Mouse (Mus musculus): Measurements from ENCODE around the gene Sumo3. TPM values are rescaled to one million over a fixed set of nuclear protein-coding genes. Genes with fewer than 3 reads are reported as not detected.

The Sumo3 gene
- polyA plus RNA-seq, 1 experiment from 2014 or later: 294 TPM

- Histone ChIP-seq H3K36me3 (ENCODE audit: control insufficient read depth, insufficient read depth, low read length) (no peaks in the 10 kb centered on the region), H3K9ac (ENCODE audit: low read depth, low read length) (no peak overlapping the region), H3K27ac (ENCODE audit: low read depth, low read length) (peak overlapping the region; percentile 30; the same call in 1 of the 2 replicates), H3K9me3 (ENCODE audit: control insufficient read depth, low read length) (no peaks in the 10 kb centered on the region), H3K4me1 (ENCODE audit: control insufficient read depth, insufficient read depth, low read length) (0 out of 2 replicates have a peak, but pooled peaks cover 5% of the 10 kb centered on the region), H3K27me3 (ENCODE audit: control insufficient read depth, insufficient read depth, low read length) (no peaks in the 10 kb centered on the region), H3K4me3 (ENCODE audit: low read length) (no peak overlapping the region), H3K4me2 (replicated peaks; ENCODE audit: low read depth, low read length) (no peak overlapping the region)
- ATAC-seq (ENCODE audit: low FRiP score, low TSS enrichment): peak; percentile 33; the same call in 1 of the 2 replicates
- 45% methylated on average over 6 of the region's 6 CpGs for WGBS
These were observed 35.8 kb upstream of the Sumo3 start for GRCm38 (mm10) chr10:77569973-77570658.

- H3K4me1 ChIP-seq (ENCODE audit: control insufficient read depth, insufficient read depth, low read length): 0 out of 2 replicates have a peak, but pooled peaks cover 5% of the 10 kb centered on the region
- H3K4me2 ChIP-seq (replicated peaks; ENCODE audit: low read depth, low read length): no peak overlapping the region
- WGBS: 4% methylated on average over 3 of the region's 3 CpGs
- ATAC-seq (ENCODE audit: low FRiP score, low TSS enrichment): no peak
- H3K4me3 ChIP-seq (ENCODE audit: low read length): no peak overlapping the region
- H3K36me3 ChIP-seq (ENCODE audit: control insufficient read depth, insufficient read depth, low read length): no peaks in the 10 kb centered on the region
- no peaks in the 10 kb centered on the region for H3K27me3 ChIP-seq (ENCODE audit: control insufficient read depth, insufficient read depth, low read length)
- H3K9me3 ChIP-seq (ENCODE audit: control insufficient read depth, low read length): no peaks in the 10 kb centered on the region
- no peak overlapping the region for H3K9ac ChIP-seq (ENCODE audit: low read depth, low read length)
- no peak overlapping the region for H3K27ac ChIP-seq (ENCODE audit: low read depth, low read length)
These were observed 33.7 kb upstream of the Sumo3 start for GRCm38 (mm10) chr10:77572225-77572624.

- Histone ChIP-seq H3K27ac (ENCODE audit: low read depth, low read length) (no peak overlapping the region), H3K27me3 (ENCODE audit: control insufficient read depth, insufficient read depth, low read length) (no peaks in the 10 kb centered on the region), H3K4me2 (replicated peaks; ENCODE audit: low read depth, low read length) (no peak overlapping the region), H3K4me1 (ENCODE audit: control insufficient read depth, insufficient read depth, low read length) (0 out of 2 replicates have a peak, but pooled peaks cover 5% of the 10 kb centered on the region), H3K9ac (ENCODE audit: low read depth, low read length) (no peak overlapping the region), H3K9me3 (ENCODE audit: control insufficient read depth, low read length) (no peaks in the 10 kb centered on the region), H3K36me3 (ENCODE audit: control insufficient read depth, insufficient read depth, low read length) (no peaks in the 10 kb centered on the region), H3K4me3 (ENCODE audit: low read length) (no peak overlapping the region)
- no peak for ATAC-seq (ENCODE audit: low FRiP score, low TSS enrichment)
- WGBS: 32% methylated on average over 1 of the region's 1 CpGs
These were observed 32.7 kb upstream of the Sumo3 start for GRCm38 (mm10) chr10:77573162-77573561.

- no peak for ATAC-seq (ENCODE audit: low FRiP score, low TSS enrichment)
- Histone ChIP-seq H3K27me3 (ENCODE audit: control insufficient read depth, insufficient read depth, low read length) (no peaks in the 10 kb centered on the region), H3K4me1 (ENCODE audit: control insufficient read depth, insufficient read depth, low read length) (peaks cover 13% of the 10 kb centered on the region; the same call in 1 of the 2 replicates), H3K9ac (ENCODE audit: low read depth, low read length) (no peak overlapping the region), H3K36me3 (ENCODE audit: control insufficient read depth, insufficient read depth, low read length) (no peaks in the 10 kb centered on the region), H3K9me3 (ENCODE audit: control insufficient read depth, low read length) (no peaks in the 10 kb centered on the region), H3K4me2 (replicated peaks; ENCODE audit: low read depth, low read length) (no peak overlapping the region), H3K4me3 (ENCODE audit: low read length) (no peak overlapping the region), H3K27ac (ENCODE audit: low read depth, low read length) (no peak overlapping the region)
- WGBS: 58% methylated on average over 10 of the region's 10 CpGs
These were observed 25.6 kb upstream of the Sumo3 start for GRCm38 (mm10) chr10:77580027-77580920.

- peak; percentile 5 for ATAC-seq (ENCODE audit: low FRiP score, low TSS enrichment)
- peak overlapping the region; percentile 77; the same call in 1 of the 2 replicates for H3K27ac ChIP-seq (ENCODE audit: low read depth, low read length)
- H3K9me3 ChIP-seq (ENCODE audit: control insufficient read depth, low read length): no peaks in the 10 kb centered on the region
- H3K27me3 ChIP-seq (ENCODE audit: control insufficient read depth, insufficient read depth, low read length): no peaks in the 10 kb centered on the region
- peak overlapping the region; percentile 87 for H3K4me3 ChIP-seq (ENCODE audit: low read length)
- peak overlapping the region; percentile 78 for H3K9ac ChIP-seq (ENCODE audit: low read depth, low read length)
- peak overlapping the region; percentile 91 for H3K4me2 ChIP-seq (replicated peaks; ENCODE audit: low read depth, low read length)
- WGBS: 7% methylated on average over 8 of the region's 8 CpGs
- H3K36me3 ChIP-seq (ENCODE audit: control insufficient read depth, insufficient read depth, low read length): 0 out of 2 replicates have a peak, but pooled peaks cover 3% of the 10 kb centered on the region
- H3K4me1 ChIP-seq (ENCODE audit: control insufficient read depth, insufficient read depth, low read length): peaks cover 13% of the 10 kb centered on the region; the same call in 1 of the 2 replicates
These were observed 24.9 kb upstream of the Sumo3 start for GRCm38 (mm10) chr10:77581023-77581407.

- ATAC-seq (ENCODE audit: low FRiP score, low TSS enrichment): peak; percentile 97
- Histone ChIP-seq H3K4me1 (ENCODE audit: control insufficient read depth, insufficient read depth, low read length) (peaks cover 13% of the 10 kb centered on the region; the same call in 1 of the 2 replicates), H3K9ac (ENCODE audit: low read depth, low read length) (peak within 1 kb of the TSS; percentile 78), H3K4me3 (ENCODE audit: low read length) (peak within 1 kb of the TSS; percentile 87), H3K9me3 (ENCODE audit: control insufficient read depth, low read length) (no peaks in the 10 kb centered on the region), H3K27me3 (ENCODE audit: control insufficient read depth, insufficient read depth, low read length) (no peaks in the 10 kb centered on the region), H3K36me3 (ENCODE audit: control insufficient read depth, insufficient read depth, low read length) (0 out of 2 replicates have a peak, but pooled peaks cover 5% of the 10 kb centered on the region), H3K27ac (ENCODE audit: low read depth, low read length) (peak within 1 kb of the TSS; percentile 95), H3K4me2 (replicated peaks; ENCODE audit: low read depth, low read length) (peak within 1 kb of the TSS; percentile 91)
- under 1% methylated on average over 64 of the region's 64 CpGs for WGBS
These were observed 24.3 kb upstream of the Sumo3 start, which contains the start of gene Pttg1ip for GRCm38 (mm10) chr10:77581408-77582284. Gene Pttg1ip (plus strand): TSS chr10:77581720.

GRCm38 (mm10) chr10:77582285-77582618 is 23.6 kb upstream of the Sumo3 start:
- peaks cover 11% of the 10 kb centered on the region; the same call in 1 of the 2 replicates for H3K36me3 ChIP-seq (ENCODE audit: control insufficient read depth, insufficient read depth, low read length)
- H3K9ac ChIP-seq (ENCODE audit: low read depth, low read length): peak overlapping the region; percentile 78
- H3K9me3 ChIP-seq (ENCODE audit: control insufficient read depth, low read length): no peaks in the 10 kb centered on the region
- no peaks in the 10 kb centered on the region for H3K27me3 ChIP-seq (ENCODE audit: control insufficient read depth, insufficient read depth, low read length)
- peaks cover 13% of the 10 kb centered on the region; the same call in 1 of the 2 replicates for H3K4me1 ChIP-seq (ENCODE audit: control insufficient read depth, insufficient read depth, low read length)
- H3K4me2 ChIP-seq (replicated peaks; ENCODE audit: low read depth, low read length): peak overlapping the region; percentile 91
- peak overlapping the region; percentile 95 for H3K27ac ChIP-seq (ENCODE audit: low read depth, low read length)
- ATAC-seq (ENCODE audit: low FRiP score, low TSS enrichment): 0 out of 2 replicates have a peak, but pooled peaks have one; percentile 1
- WGBS: 11% methylated on average over 8 of the region's 8 CpGs
- peak overlapping the region; percentile 87 for H3K4me3 ChIP-seq (ENCODE audit: low read length)

GRCm38 (mm10) chr10:77583795-77584422 is 22.0 kb upstream of the Sumo3 start:
- Histone ChIP-seq H3K9me3 (ENCODE audit: control insufficient read depth, low read length) (no peaks in the 10 kb centered on the region), H3K4me2 (replicated peaks; ENCODE audit: low read depth, low read length) (no peak overlapping the region), H3K9ac (ENCODE audit: low read depth, low read length) (no peak overlapping the region), H3K4me1 (ENCODE audit: control insufficient read depth, insufficient read depth, low read length) (peaks cover 13% of the 10 kb centered on the region; the same call in 1 of the 2 replicates), H3K27ac (ENCODE audit: low read depth, low read length) (no peak overlapping the region), H3K4me3 (ENCODE audit: low read length) (no peak overlapping the region), H3K36me3 (ENCODE audit: control insufficient read depth, insufficient read depth, low read length) (peaks cover 21% of the 10 kb centered on the region), H3K27me3 (ENCODE audit: control insufficient read depth, insufficient read depth, low read length) (no peaks in the 10 kb centered on the region)
- 49% methylated on average over 10 of the region's 10 CpGs for WGBS
- ATAC-seq (ENCODE audit: low FRiP score, low TSS enrichment): no peak
